Mouse (Mus musculus) lung, adult 10 weeks (tissue): ENCODE results near the gene Trim23. TPM values are rescaled to one million over a fixed set of nuclear protein-coding genes. Genes with fewer than 3 reads are reported as not detected.

Experiments used
- polyA plus RNA-seq: library from polyadenylated mRNA; stranded (reverse); fragments of 350-450 nt; fragmentation: Illumina TruSeq; extraction: RNeasy Lipid Tissue Mini Kit (QIAGEN cat#74804); gene quantifications from one replicate; pipeline ENCODE4 v1.2.3, GENCODE M21; 2014; ENCODE audit warnings: low read depth, low replicate concordance; ENCODE audit not compliant: insufficient read depth

Gene Trim23
- polyA plus RNA-seq = 8.4 TPM

DNA sequence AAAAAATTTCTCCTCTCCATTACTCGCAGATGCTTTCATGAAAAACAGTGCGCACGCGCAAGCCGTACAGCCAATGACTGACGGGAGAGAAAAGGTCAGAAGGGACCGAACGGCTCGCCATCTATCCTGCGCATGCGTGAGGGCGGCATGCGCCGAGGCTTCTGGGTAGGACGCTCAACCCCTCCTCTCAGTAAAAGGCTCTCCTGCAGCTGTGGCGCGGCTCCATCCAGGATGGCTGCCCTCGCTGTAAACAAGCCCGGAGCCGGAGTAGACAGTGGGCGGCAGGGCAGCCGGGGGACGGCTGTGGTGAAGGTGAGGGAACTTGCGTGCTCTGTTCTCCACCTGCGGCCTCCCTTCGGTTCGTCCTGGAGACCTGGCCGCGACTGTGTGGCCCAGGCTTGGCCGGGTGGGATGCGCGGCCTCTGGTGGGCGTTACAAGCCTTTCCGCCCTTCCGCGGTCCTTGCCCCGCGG, at the start of gene Trim23:
TSS of gene Trim23 (plus strand) at position 148 of the 472 bp plus-strand sequence.

DNA sequence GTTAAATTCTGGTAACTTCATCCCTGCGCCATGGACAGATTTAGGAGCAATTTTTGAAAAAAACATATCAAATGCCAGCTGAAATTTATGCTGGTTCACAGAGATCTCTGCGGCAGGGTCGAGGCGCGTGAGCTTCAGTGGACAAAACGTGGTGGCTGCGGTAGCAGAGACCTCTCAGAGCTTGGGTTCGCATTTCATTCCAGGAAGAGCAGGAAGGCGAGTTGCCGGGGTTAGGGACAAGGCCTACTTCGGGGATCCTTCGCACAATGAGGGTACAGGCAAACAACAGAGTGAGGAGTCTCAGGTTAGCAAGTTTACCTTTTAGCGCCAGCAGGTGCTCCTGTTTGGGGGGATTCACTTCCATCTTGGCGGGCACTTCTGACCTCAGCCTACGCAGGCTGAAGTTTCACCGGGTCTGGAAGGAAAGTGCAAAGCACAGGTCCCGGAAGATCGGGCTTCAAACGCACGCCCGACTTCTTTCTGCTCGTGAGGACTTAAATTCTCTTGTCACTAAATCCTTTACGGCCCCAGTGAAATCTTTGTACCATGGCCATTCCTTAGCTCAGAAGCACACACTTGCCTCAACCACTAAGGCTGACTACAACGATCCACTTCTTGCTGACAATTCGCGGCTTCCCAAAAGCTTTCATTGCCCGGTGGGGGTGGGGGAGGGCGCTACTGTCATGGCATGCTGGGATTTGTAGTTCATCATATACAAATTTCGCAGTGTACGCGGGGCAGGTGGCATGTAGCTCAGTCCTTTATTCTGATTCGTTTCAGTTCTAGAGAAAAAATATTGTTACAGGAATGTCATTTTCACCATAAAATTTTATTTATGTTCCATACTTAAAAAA, 574 bp upstream of the Trim23 start, which contains the start of gene Trappc13:
TSS of gene Trappc13 (minus strand) at position 674 of the 854 bp plus-strand sequence.

DNA sequence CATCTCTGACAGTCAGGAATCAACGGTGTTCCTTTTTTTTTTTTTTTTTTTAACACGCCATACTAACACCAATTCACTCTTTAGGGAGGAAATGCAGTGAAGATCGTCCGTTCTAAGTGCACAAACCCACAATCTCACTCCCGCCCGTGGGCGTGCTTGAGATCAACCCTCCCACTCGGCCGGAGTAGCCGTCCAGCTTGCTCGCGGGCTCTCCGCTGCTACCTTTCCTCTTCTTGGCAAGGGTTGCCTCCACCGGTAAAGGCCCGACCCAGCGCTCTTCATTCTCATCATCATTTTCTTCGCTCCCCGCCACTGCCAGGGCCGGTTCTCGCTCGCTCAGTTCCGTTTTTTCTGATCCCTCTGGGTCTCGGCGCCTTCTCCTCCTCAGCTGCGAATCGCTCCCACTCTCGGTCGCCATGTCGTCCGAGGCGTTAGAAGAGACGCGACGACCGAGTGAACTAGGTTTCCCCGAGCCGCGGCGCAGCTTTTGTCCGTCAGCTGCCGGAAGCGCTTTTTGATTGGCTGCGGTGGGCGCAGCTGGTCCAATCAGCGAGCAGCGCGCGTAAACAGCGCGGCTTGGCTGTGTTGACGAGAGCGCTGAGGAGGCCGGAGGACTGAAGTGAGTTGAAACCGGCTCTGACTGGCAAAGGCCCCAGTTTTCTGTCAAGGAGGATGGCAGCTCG, 49.9 kb downstream of the Trim23 start, which contains the start of the genes Cenpk and Ppwd1:
TSS of gene Cenpk (plus strand) at position 228 of the 683 bp plus-strand sequence.
TSS of gene Ppwd1 (minus strand) at position 460 of the 683 bp plus-strand sequence.

Other genes starting within 250 kb of the Trim23 start
- 7.7 TPM for gene Nln, start 69.2 kb upstream of the Trim23 start, polyA plus RNA-seq
- 2.6 TPM for gene Sgtb, start 69.1 kb upstream of the Trim23 start, polyA plus RNA-seq
- gene Trappc13, start 328 bp upstream of the Trim23 start, polyA plus RNA-seq = 16.4 TPM
- gene Cenpk, start 49.8 kb downstream of the Trim23 start, polyA plus RNA-seq = 0.72 TPM
- 4.9 TPM for gene Ppwd1, start 50.0 kb downstream of the Trim23 start, polyA plus RNA-seq
- 0.58 TPM for gene Adamts6, start 109.0 kb downstream of the Trim23 start, polyA plus RNA-seq